Mouse (Mus musculus) liver, embryonic 11.5 days (tissue): ENCODE measurements around the gene Tmem91. TPM values are rescaled to one million over a fixed set of nuclear protein-coding genes. Genes with fewer than 3 reads are reported as not detected.
A peak's percentile ranks its signal among the peaks of the same experiment; 100 is the strongest.

ENCODE experiments used
- ATAC-seq: fragments of 200-750 bp; cut with Nextera tagmentation; replicated peaks from 2 replicates; pipeline ENCODE4 v1.8.0; 2017; ENCODE audit warnings: moderate number of reproducible peaks, mild to moderate bottlenecking, moderate TSS enrichment, moderate library complexity; ENCODE audit not compliant: low FRiP score
- DNase-seq: peaks from one replicate; pipeline ENCODE4 v3.0.0-alpha.2; 2017; ENCODE audit warnings: low spot score
- H3K27ac ChIP-seq: fragments of 300-500 bp; sonication (generic); 2 replicates; pipeline ENCODE4 v1.5.1; 2014; ENCODE audit warnings: mild to moderate bottlenecking, low read depth, low read length, control low read depth
- H3K27me3 ChIP-seq: fragments of 300-500 bp; sonication (generic); replicated peaks from 2 replicates; pipeline ENCODE4 v1.6.1; 2014; ENCODE audit warnings: low read length, mixed read lengths; ENCODE audit not compliant: control insufficient read depth, insufficient read depth
- H3K36me3 ChIP-seq: fragments of 300-500 bp; sonication (generic); 2 replicates; pipeline ENCODE4 v1.6.1; 2014; ENCODE audit warnings: mild to moderate bottlenecking, low read length, moderate library complexity, mixed read lengths; ENCODE audit not compliant: control insufficient read depth, insufficient read depth
- H3K4me1 ChIP-seq: fragments of 300-500 bp; sonication (generic); replicated peaks from 2 replicates; pipeline ENCODE4 v1.6.1; 2014; ENCODE audit warnings: low read length, mixed read lengths; ENCODE audit not compliant: control insufficient read depth, insufficient read depth
- H3K4me2 ChIP-seq: fragments of 300-500 bp; sonication (generic); 2 replicates; pipeline ENCODE4 v1.6.1; 2014; ENCODE audit warnings: mild to moderate bottlenecking, control low read depth, moderate library complexity
- H3K4me3 ChIP-seq: fragments of 300-500 bp; sonication (generic); 2 replicates; pipeline ENCODE4 v1.5.1; 2014; ENCODE audit warnings: low read depth, low read length, control low read depth
- H3K9ac ChIP-seq: fragments of 300-500 bp; sonication (generic); 2 replicates; pipeline ENCODE4 v1.6.1; 2014; ENCODE audit warnings: low read depth, low read length, control low read depth
- H3K9me3 ChIP-seq: fragments of 300-500 bp; sonication (generic); 2 replicates; pipeline ENCODE4 v1.6.1; 2016; ENCODE audit warnings: low read length, inconsistent platforms, mixed read lengths; ENCODE audit not compliant: control insufficient read depth
- WGBS: fragments of 180-500 bp; shearing (Covaris S2); extraction: QIAGEN DNeasy Blood & Tissue Kit; methylation state at CpG from one replicate; pipeline ENCODE4 v1.1.7; 2014; 5-methylcytosine and 5-hydroxymethylcytosine counted together
- polyA plus RNA-seq: library from polyadenylated mRNA; unstranded; fragments of >200 nt; fragmentation: Nextera tagmentation; extraction: Ambion mirVana; gene quantifications from 2 replicates; pipeline ENCODE4 v1.2.1, GENCODE M21; 2014

The Tmem91 gene
- polyA plus RNA-seq, 1 experiment from 2014 or later: 3.3 TPM

- H3K9me3 ChIP-seq: no peaks in the 10 kb centered on the region
- H3K4me2 ChIP-seq: peak within 1 kb of the TSS; percentile 81
- H3K4me3 ChIP-seq: peak within 1 kb of the TSS; percentile 69
- DNase-seq: peak; percentile 96
- H3K4me1 ChIP-seq: peaks cover 43% of the 10 kb centered on the region
- under 1% methylated on average over 46 of the region's 46 CpGs for WGBS
- H3K9ac ChIP-seq: peak within 1 kb of the TSS; percentile 74
- H3K27me3 ChIP-seq: peaks cover 3% of the 10 kb centered on the region; the same call in 1 of the 2 replicates
- peak; percentile 93 for ATAC-seq
- peak within 1 kb of the TSS; percentile 96 for H3K27ac ChIP-seq
- H3K36me3 ChIP-seq: 0 out of 2 replicates have a peak, but pooled peaks cover 2% of the 10 kb centered on the region
These were observed 5.7 kb upstream of the Tmem91 start, which contains the start of gene B9d2 for GRCm38 (mm10) chr7:25680514-25681258. B9d2 (plus strand) TSS chr7:25680780.

GRCm38 (mm10) chr7:25679971-25680370 lies 5.0 kb upstream of the Tmem91 start:
- H3K4me1 ChIP-seq: peaks cover 38% of the 10 kb centered on the region

GRCm38 (mm10) chr7:25677013-25677412 lies 2.0 kb upstream of the Tmem91 start:
- Histone ChIP-seq H3K4me3 (no peak overlapping the region), H3K27me3 (peaks cover 26% of the 10 kb centered on the region), H3K9ac (no peak overlapping the region), H3K36me3 (no peaks in the 10 kb centered on the region), H3K27ac (no peak overlapping the region), H3K4me1 (peaks cover 17% of the 10 kb centered on the region), H3K9me3 (peaks cover 2% of the 10 kb centered on the region; the same call in 1 of the 2 replicates), H3K4me2 (no peak overlapping the region)
- no peak for ATAC-seq
- no peak for DNase-seq
- WGBS: 90% methylated on average over 7 of the region's 7 CpGs

More at GRCm38 (mm10) chr7:25679971-25680370, 5.0 kb upstream of the Tmem91 start:
- Histone ChIP-seq H3K9ac (peak overlapping the region; percentile 54), H3K9me3 (no peaks in the 10 kb centered on the region), H3K36me3 (0 out of 2 replicates have a peak, but pooled peaks cover 2% of the 10 kb centered on the region), H3K4me3 (peak overlapping the region; percentile 69), H3K27ac (peak overlapping the region; percentile 96), H3K4me2 (peak overlapping the region; percentile 81), H3K27me3 (peaks cover 10% of the 10 kb centered on the region)
- WGBS: 5% methylated on average over 6 of the region's 6 CpGs
- no peak for DNase-seq
- no peak for ATAC-seq

- H3K27ac ChIP-seq: no peak overlapping the region
- no peak overlapping the region for H3K9ac ChIP-seq
- DNase-seq (no peak), ATAC-seq (no peak)
- H3K9me3 ChIP-seq: peaks cover 2% of the 10 kb centered on the region; the same call in 1 of the 2 replicates
- 80% methylated on average over 15 of the region's 15 CpGs for WGBS
- H3K4me1 ChIP-seq: peaks cover 12% of the 10 kb centered on the region
- no peak overlapping the region for H3K4me3 ChIP-seq
- H3K27me3 ChIP-seq: peaks cover 26% of the 10 kb centered on the region
- no peaks in the 10 kb centered on the region for H3K36me3 ChIP-seq
- H3K4me2 ChIP-seq: no peak overlapping the region
These were observed 1.3 kb upstream of the Tmem91 start for GRCm38 (mm10) chr7:25676085-25676781.

GRCm38 (mm10) chr7:25675405-25675804 lies 439 bp upstream of the Tmem91 start:
- peak overlapping the region; percentile 82 for H3K4me2 ChIP-seq
- peak overlapping the region; percentile 40 for H3K4me3 ChIP-seq
- WGBS: 55% methylated on average over 6 of the region's 6 CpGs
- peaks cover 26% of the 10 kb centered on the region for H3K27me3 ChIP-seq
- no peaks in the 10 kb centered on the region for H3K36me3 ChIP-seq
- H3K4me1 ChIP-seq: peaks cover 10% of the 10 kb centered on the region; the same call in 1 of the 2 replicates
- ATAC-seq (no peak), DNase-seq (no peak)
- peaks cover 2% of the 10 kb centered on the region; the same call in 1 of the 2 replicates for H3K9me3 ChIP-seq
- no peak overlapping the region for H3K27ac ChIP-seq
- H3K9ac ChIP-seq: no peak overlapping the region

GRCm38 (mm10) chr7:25674297-25674696 lies 669 bp downstream of the Tmem91 start:
- ATAC-seq (no peak), DNase-seq (no peak)
- no peak overlapping the region for H3K27ac ChIP-seq
- H3K36me3 ChIP-seq: no peaks in the 10 kb centered on the region
- H3K4me3 ChIP-seq: peak overlapping the region; percentile 40
- no peak overlapping the region for H3K9ac ChIP-seq
- H3K27me3 ChIP-seq: peaks cover 26% of the 10 kb centered on the region
- H3K4me2 ChIP-seq: peak overlapping the region; percentile 82
- H3K9me3 ChIP-seq: peaks cover 2% of the 10 kb centered on the region; the same call in 1 of the 2 replicates
- peaks cover 6% of the 10 kb centered on the region; the same call in 1 of the 2 replicates for H3K4me1 ChIP-seq
- WGBS: 25% methylated on average over 9 of the region's 9 CpGs

- WGBS: 52% methylated on average over 4 of the region's 4 CpGs
- H3K9ac ChIP-seq: no peak overlapping the region
- ATAC-seq (no peak), DNase-seq (no peak)
- no peak overlapping the region for H3K4me2 ChIP-seq
- peaks cover 2% of the 10 kb centered on the region; the same call in 1 of the 2 replicates for H3K9me3 ChIP-seq
- no peak overlapping the region for H3K4me3 ChIP-seq
- H3K4me1 ChIP-seq: peaks cover 6% of the 10 kb centered on the region; the same call in 1 of the 2 replicates
- peaks cover 12% of the 10 kb centered on the region; the same call in 1 of the 2 replicates for H3K36me3 ChIP-seq
- no peak overlapping the region for H3K27ac ChIP-seq
- peaks cover 26% of the 10 kb centered on the region for H3K27me3 ChIP-seq
These were observed 2.5 kb downstream of the Tmem91 start for GRCm38 (mm10) chr7:25672442-25672841.

GRCm38 (mm10) chr7:25671686-25672085 lies 3.3 kb downstream of the Tmem91 start:
- Histone ChIP-seq H3K27ac (no peak overlapping the region), H3K36me3 (peaks cover 16% of the 10 kb centered on the region; the same call in 1 of the 2 replicates), H3K4me3 (no peak overlapping the region), H3K9me3 (peaks cover 2% of the 10 kb centered on the region; the same call in 1 of the 2 replicates), H3K9ac (no peak overlapping the region), H3K4me2 (no peak overlapping the region), H3K27me3 (peaks cover 26% of the 10 kb centered on the region), H3K4me1 (peaks cover 6% of the 10 kb centered on the region; the same call in 1 of the 2 replicates)
- no peak for ATAC-seq
- WGBS: 78% methylated on average over 2 of the region's 2 CpGs
- no peak for DNase-seq
